Mouse (Mus musculus) hindbrain, embryonic 16.5 days (tissue): ENCODE data around the gene Gm21974. TPM values are rescaled to one million over a fixed set of nuclear protein-coding genes. Genes with fewer than 3 reads are reported as not detected.
A peak's percentile ranks its signal among the peaks of the same experiment; 100 is the strongest.

ENCODE experiments used
- ATAC-seq: fragments of 200-750 bp; cut with Nextera tagmentation; 2 replicates; pipeline ENCODE4 v1.8.0; 2017; ENCODE audit warnings: moderate TSS enrichment, moderate library complexity
- H3K27ac ChIP-seq: fragments of 300-500 bp; sonication (generic); 2 replicates; pipeline ENCODE4 v1.5.1; 2014; ENCODE audit warnings: low read depth, mild to moderate bottlenecking, control low read depth, low read length, moderate library complexity
- H3K27me3 ChIP-seq: fragments of 300-500 bp; sonication (generic); replicated peaks from 2 replicates; pipeline ENCODE4 v1.6.1; 2014; ENCODE audit warnings: low read length; ENCODE audit not compliant: control insufficient read depth, insufficient read depth
- H3K36me3 ChIP-seq: fragments of 300-500 bp; sonication (generic); 2 replicates; pipeline ENCODE4 v1.6.1; 2014; ENCODE audit warnings: mild to moderate bottlenecking, low read length, moderate library complexity, mixed read lengths; ENCODE audit not compliant: control insufficient read depth, insufficient read depth
- H3K4me1 ChIP-seq: fragments of 300-500 bp; sonication (generic); 2 replicates; pipeline ENCODE4 v1.6.1; 2014; ENCODE audit warnings: low read depth, low read length; ENCODE audit not compliant: control insufficient read depth, insufficient read depth
- H3K4me2 ChIP-seq: fragments of 300-500 bp; sonication (generic); 2 replicates; pipeline ENCODE4 v1.6.1; 2014; ENCODE audit warnings: mild to moderate bottlenecking, low read length, control low read depth, moderate library complexity
- H3K4me3 ChIP-seq: fragments of 300-500 bp; sonication (generic); 2 replicates; pipeline ENCODE4 v1.5.1; 2014; ENCODE audit warnings: mild to moderate bottlenecking, low read length, control low read depth, moderate library complexity
- H3K9ac ChIP-seq: fragments of 300-500 bp; sonication (generic); 2 replicates; pipeline ENCODE4 v1.6.1; 2014; ENCODE audit warnings: low read depth, mild to moderate bottlenecking, control low read depth, low read length, moderate library complexity
- H3K9me3 ChIP-seq: fragments of 300-500 bp; sonication (generic); 2 replicates; pipeline ENCODE4 v1.6.1; 2014; ENCODE audit warnings: mild to moderate bottlenecking, low read length, moderate library complexity; ENCODE audit not compliant: control insufficient read depth
- WGBS: fragments of 180-500 bp; shearing (Covaris S2); extraction: QIAGEN DNeasy Blood & Tissue Kit; methylation state at CpG from one replicate; pipeline ENCODE4 v1.1.7; 2014; 5-methylcytosine and 5-hydroxymethylcytosine counted together
- polyA plus RNA-seq: library from polyadenylated mRNA; unstranded; fragments of >200 nt; fragmentation: Nextera tagmentation; extraction: Ambion mirVana; gene quantifications from 2 replicates; pipeline ENCODE4 v1.2.1, GENCODE M21; 2015

The Gm21974 gene
- polyA plus RNA-seq, 1 experiment from 2014 or later = not detected

DNA sequence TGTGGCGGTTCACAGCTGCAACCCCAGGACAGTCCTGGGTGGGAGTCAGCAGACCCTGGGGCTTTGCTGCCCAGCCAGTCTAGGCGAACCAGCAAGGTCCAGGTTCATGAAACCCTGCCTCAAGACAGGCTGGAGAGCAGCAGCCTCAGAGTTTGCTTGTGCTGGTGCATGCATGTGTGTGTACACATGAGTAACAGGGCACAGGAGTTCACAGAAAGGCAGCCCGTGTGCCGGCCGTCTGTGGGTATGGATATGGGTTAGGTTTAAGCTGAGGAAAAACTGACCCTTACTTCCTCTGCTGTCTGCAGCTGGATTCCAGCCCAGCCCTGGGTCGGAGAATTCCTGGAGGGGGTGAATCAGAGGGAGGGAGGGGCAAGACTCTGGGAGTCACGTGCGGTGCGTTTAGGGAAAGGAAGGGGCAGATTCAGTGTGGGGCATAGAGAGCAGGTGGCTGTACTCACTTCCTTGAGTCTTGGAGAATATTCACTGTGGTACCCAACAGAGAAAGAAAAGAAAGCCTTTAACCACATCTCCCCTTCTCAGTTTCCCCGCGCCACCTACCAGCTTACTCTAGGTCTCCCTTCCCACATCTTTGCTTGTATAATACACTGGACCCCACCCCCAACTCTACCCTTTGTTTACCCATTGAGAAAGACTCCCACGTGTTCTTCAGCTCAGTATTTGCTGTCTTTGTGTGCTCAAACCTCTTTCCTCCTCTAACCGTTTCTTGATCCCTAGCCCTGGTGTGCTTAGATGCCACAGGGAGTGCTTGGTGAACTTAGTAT is 36.3 kb upstream of the Gm21974 start:
- ATAC-seq = no peak
- Histone ChIP-seq H3K36me3 (no peaks in the 10 kb centered on the region), H3K4me3 (no peak overlapping the region), H3K9ac (no peak overlapping the region), H3K27ac (no peak overlapping the region), H3K4me2 (no peak overlapping the region), H3K27me3 (peaks cover 10% of the 10 kb centered on the region), H3K4me1 (peaks cover 11% of the 10 kb centered on the region), H3K9me3 (no peaks in the 10 kb centered on the region)
- WGBS = 42% methylated on average over 13 of the region's 13 CpGs

DNA sequence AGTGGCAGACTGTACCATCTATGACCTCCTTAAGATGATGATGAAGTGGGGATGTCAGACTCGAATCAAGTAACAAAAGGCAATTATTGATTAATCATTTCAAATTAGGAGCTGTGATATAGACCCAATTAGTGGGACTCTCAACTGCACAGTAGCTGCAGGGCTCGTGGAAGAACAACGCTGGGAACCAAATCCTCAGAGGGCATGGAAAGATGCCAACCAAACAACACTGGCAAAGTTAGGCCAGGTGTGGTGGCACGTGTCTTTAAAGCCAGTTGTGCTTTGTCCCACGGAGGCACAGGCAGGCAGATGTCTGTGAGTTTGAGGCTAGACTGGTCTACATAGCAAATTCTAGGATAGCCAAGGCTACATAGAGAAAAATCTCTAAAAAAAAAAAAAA is 35.4 kb upstream of the Gm21974 start:
- 77% methylated on average over 5 of the region's 5 CpGs for WGBS
- peaks cover 10% of the 10 kb centered on the region for H3K27me3 ChIP-seq
- no peak overlapping the region for H3K4me3 ChIP-seq
- no peak overlapping the region for H3K9ac ChIP-seq
- H3K4me1 ChIP-seq = peaks cover 6% of the 10 kb centered on the region
- ATAC-seq = no peak
- no peak overlapping the region for H3K4me2 ChIP-seq
- no peaks in the 10 kb centered on the region for H3K9me3 ChIP-seq
- no peaks in the 10 kb centered on the region for H3K36me3 ChIP-seq
- H3K27ac ChIP-seq = no peak overlapping the region

DNA sequence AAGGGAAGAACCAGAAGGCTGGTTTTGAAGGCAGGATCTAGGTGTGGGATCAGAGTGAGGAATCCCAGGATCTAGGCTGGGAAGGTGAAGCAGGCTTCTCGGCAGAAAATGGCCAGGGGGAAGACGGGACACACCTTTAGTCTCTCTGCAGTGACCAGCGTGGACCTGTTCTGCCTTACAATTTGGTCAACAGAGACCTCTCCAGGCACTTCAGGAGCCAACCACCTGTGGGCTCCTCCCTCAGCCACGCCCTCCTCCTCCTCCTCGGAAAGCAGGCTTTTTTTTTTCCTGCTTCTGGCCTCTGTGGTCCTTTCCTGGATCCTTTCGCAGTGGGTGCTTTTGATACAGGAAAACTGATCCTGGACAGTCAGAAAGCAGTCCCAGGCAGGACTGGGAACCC is 34.7 kb upstream of the Gm21974 start, which contains the start of gene Prss8:
Prss8 (minus strand) TSS at position 182 of the 400 bp plus-strand sequence.
- H3K4me1 ChIP-seq = peaks cover 6% of the 10 kb centered on the region
- H3K4me2 ChIP-seq = 0 out of 2 replicates have a peak within 1 kb of the TSS, but pooled peaks have one; percentile 6
- peaks cover 10% of the 10 kb centered on the region for H3K27me3 ChIP-seq
- WGBS = 17% methylated on average over 6 of the region's 6 CpGs
- no peak within 1 kb of the TSS; the same call in 1 of the 2 replicates for H3K9ac ChIP-seq
- H3K27ac ChIP-seq = no peak within 1 kb of the TSS
- H3K4me3 ChIP-seq = no peak within 1 kb of the TSS
- no peaks in the 10 kb centered on the region for H3K9me3 ChIP-seq
- H3K36me3 ChIP-seq = peaks cover under 1% of the 10 kb centered on the region; the same call in 1 of the 2 replicates
- no peak for ATAC-seq

DNA sequence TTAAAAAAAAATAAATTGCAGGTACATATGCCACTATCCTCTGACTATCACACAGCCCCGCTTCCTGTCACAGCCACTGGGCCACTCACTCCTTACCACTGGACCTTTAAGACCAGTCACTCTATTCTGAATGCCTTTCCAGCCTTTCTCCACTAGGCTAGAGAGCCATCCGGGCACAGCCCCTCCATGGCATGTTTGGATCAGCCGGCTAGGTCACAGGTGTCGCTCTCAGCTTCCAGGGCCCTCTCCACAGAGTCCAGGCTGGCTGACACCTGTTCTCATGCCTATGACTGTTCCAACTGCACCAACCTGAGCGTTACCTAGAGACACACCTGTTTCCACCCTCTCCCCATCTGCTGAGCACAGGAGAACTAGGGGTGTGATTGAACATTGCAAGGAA is 33.3 kb upstream of the Gm21974 start:
- peaks cover 4% of the 10 kb centered on the region for H3K36me3 ChIP-seq
- no peaks in the 10 kb centered on the region for H3K4me1 ChIP-seq
- H3K9me3 ChIP-seq = no peaks in the 10 kb centered on the region
- no peak overlapping the region for H3K4me3 ChIP-seq
- no peak for ATAC-seq
- H3K4me2 ChIP-seq = no peak overlapping the region
- no peak overlapping the region for H3K9ac ChIP-seq
- 55% methylated on average over 5 of the region's 5 CpGs for whole genome bisulfite sequencing
- no peak overlapping the region for H3K27ac ChIP-seq
- H3K27me3 ChIP-seq = peaks cover 10% of the 10 kb centered on the region

DNA sequence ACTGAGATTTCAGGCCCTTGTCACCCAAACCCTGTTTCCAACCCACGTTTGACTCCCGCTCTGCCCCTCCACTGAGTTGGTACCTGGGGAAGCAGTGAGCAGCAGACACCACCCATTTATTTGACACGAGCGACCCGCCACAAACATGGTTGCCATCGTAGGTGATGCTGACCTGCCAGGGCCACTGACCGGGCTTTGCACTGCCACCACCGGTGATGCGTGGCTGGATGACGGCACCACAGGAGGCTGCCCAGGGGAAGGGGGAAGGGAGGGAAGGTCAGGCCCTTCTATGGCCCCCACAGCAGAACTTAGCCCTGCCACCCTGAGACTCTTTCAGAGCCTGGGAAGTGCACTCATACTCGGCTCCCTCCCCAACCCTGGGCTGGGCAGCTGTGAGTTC is 32.5 kb upstream of the Gm21974 start:
- H3K9me3 ChIP-seq = no peaks in the 10 kb centered on the region
- no peak overlapping the region for H3K4me3 ChIP-seq
- ATAC-seq = no peak
- H3K9ac ChIP-seq = no peak overlapping the region
- no peak overlapping the region for H3K4me2 ChIP-seq
- H3K4me1 ChIP-seq = no peaks in the 10 kb centered on the region
- H3K27ac ChIP-seq = no peak overlapping the region
- peaks cover 10% of the 10 kb centered on the region for H3K27me3 ChIP-seq
- peaks cover 4% of the 10 kb centered on the region for H3K36me3 ChIP-seq
- WGBS = 83% methylated on average over 11 of the region's 11 CpGs

DNA sequence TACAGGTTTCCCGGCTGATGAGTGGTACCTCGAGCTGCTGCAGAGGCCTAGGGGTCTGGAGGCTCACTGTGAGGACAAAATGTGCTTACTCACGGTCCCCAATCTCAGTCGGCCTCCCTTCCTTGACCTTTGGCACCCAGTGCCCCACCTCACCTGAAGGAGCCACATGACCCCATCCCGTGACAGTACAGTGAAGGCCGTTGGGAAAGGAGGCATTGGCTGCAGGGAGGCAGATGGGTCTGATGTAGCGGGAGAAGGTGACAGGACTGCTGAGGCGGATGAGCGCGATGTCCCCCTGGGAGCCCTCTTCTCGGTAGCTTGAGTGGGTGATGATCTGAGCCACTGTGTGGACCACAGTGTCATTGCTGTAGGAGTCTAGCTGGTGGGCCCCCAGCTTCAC is 31.6 kb upstream of the Gm21974 start:
- H3K27me3 ChIP-seq = peaks cover 10% of the 10 kb centered on the region
- WGBS = 93% methylated on average over 11 of the region's 11 CpGs
- no peaks in the 10 kb centered on the region for H3K9me3 ChIP-seq
- H3K9ac ChIP-seq = no peak overlapping the region
- H3K4me1 ChIP-seq = no peaks in the 10 kb centered on the region
- no peak overlapping the region for H3K4me2 ChIP-seq
- peaks cover 4% of the 10 kb centered on the region for H3K36me3 ChIP-seq
- no peak overlapping the region for H3K27ac ChIP-seq
- H3K4me3 ChIP-seq = no peak overlapping the region
- no peak for ATAC-seq

DNA sequence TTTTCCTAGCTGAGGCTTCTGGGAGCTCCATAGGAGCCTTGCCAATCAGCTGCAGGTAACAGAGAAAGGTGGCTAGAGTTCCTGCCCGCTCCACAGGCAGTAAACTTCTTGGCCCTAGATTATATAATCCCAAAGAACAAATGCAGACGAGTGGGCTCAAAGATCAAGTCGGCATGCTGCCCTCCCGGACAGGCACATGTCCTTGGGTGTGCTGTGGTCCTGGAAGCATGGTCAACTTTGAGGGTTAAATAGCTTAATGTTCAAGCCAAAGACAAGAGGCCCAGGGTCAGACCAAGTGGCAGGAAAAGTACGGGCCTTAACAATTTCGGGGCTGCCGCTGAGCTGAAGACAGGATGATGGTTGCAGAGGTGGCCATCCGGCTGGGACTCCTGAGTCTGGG is 30.8 kb upstream of the Gm21974 start:
- Histone ChIP-seq H3K27ac (no peak overlapping the region), H3K4me2 (no peak overlapping the region), H3K27me3 (peaks cover 10% of the 10 kb centered on the region), H3K9ac (no peak overlapping the region), H3K4me1 (no peaks in the 10 kb centered on the region), H3K9me3 (no peaks in the 10 kb centered on the region), H3K4me3 (no peak overlapping the region), H3K36me3 (peaks cover 4% of the 10 kb centered on the region)
- 84% methylated on average over 8 of the region's 8 CpGs for WGBS
- no peak for ATAC-seq

DNA sequence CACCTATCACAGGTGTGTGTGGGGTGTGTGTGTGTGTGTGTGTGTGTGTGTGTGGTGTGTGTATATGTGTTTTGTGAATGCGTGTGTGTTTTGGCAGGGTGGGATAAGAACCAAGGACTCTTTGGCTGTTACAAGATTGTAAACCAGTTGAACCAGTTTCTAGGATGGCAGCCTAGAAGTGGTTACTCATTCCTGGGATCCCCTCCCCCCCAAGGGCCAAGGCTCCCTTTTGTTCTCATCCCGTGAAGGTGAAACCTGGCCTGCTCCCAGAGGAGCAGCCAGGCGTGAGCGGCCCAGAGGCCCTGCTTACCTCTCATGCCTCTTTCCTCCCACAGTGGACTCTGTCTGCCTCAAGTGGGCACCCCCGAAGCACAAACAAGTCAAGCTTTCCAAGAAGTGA is 30.0 kb upstream of the Gm21974 start:
- 65% methylated on average over 5 of the region's 5 CpGs for WGBS
- Histone ChIP-seq H3K9me3 (no peaks in the 10 kb centered on the region), H3K27me3 (peaks cover 7% of the 10 kb centered on the region), H3K27ac (no peak overlapping the region), H3K4me3 (no peak overlapping the region), H3K4me2 (no peak overlapping the region), H3K9ac (no peak overlapping the region), H3K4me1 (no peaks in the 10 kb centered on the region), H3K36me3 (peaks cover 4% of the 10 kb centered on the region)
- ATAC-seq = no peak

DNA sequence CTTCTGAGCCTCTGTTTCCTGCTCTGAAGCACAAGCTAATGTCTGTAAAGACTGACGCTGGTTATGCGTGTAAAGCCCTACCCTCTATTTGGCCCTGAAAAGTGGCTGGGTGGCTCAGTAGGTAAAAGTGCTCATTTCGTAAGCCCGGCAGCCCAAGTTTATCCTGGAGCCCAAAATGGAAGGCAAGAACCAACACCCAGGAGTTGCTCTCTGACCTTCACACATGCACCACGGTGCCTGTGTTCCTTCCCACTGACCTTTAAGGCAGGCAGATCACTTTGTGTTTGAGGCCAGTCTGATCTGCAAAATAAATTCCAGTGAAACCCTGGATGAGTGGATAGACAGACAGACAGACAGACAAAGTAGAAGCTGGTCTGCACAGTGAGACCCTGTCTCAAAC is 28.5 kb upstream of the Gm21974 start:
- H3K4me3 ChIP-seq = no peak overlapping the region
- H3K9ac ChIP-seq = no peak overlapping the region
- H3K4me1 ChIP-seq = no peaks in the 10 kb centered on the region
- H3K27me3 ChIP-seq = peaks cover 4% of the 10 kb centered on the region
- no peak overlapping the region for H3K27ac ChIP-seq
- peaks cover 4% of the 10 kb centered on the region for H3K36me3 ChIP-seq
- WGBS = 92% methylated on average over 5 of the region's 5 CpGs
- no peak overlapping the region for H3K4me2 ChIP-seq
- no peak for ATAC-seq
- no peaks in the 10 kb centered on the region for H3K9me3 ChIP-seq
